Comparison of ENCODE assay signal across 8 mouse cellular contexts in genomic region chr2:113828943-113829882, GRCm38 (mm10). TPM values are rescaled to one million over a fixed set of nuclear protein-coding genes. Genes with fewer than 3 reads are reported as not detected.
DNase-seq lines count a peak whose midpoint lies in the region; ATAC-seq and TF ChIP-seq lines count a peak whose summit lies in the region.

Scg5 (minus strand) TSS chr2:113829121.

- peak within 1 kb of the TSS; percentile 91 for H3K9ac ChIP-seq in forebrain, embryonic 16.5 days (replicated peaks; ENCODE audit: low read depth, low read length)
- H3K9ac ChIP-seq in hindbrain, postnatal 0 days (replicated peaks; ENCODE audit: low read length): peak within 1 kb of the TSS; percentile 66

- no peaks in the 10 kb centered on the region; the same call in 1 of the 2 replicates for H3K36me3 ChIP-seq in forebrain, embryonic 16.5 days (ENCODE audit: control insufficient read depth, insufficient read depth)
- peaks cover 5% of the 10 kb centered on the region; the same call in 1 of the 2 replicates for H3K36me3 ChIP-seq in hindbrain, postnatal 0 days (ENCODE audit: insufficient read depth, low read length)

- ATAC-seq in cerebellum, adult (ENCODE audit: insufficient number of reproducible peaks, low FRiP score, low TSS enrichment): peak; percentile 95
- ATAC-seq in forebrain, embryonic 16.5 days: peak; percentile 95
- peak; percentile 97 for ATAC-seq in hindbrain, postnatal 0 days

- TF ChIP-seq CTCF in hindbrain, postnatal 0 days (IDR thresholded peaks at IDR 0.05; ENCODE audit: low read depth): 0 out of 2 replicates have a peak, but pooled peaks have one; percentile 6

- H3K4me1 ChIP-seq in forebrain, embryonic 16.5 days (replicated peaks; ENCODE audit: control insufficient read depth, insufficient read depth, low read length): peaks cover 40% of the 10 kb centered on the region
- H3K4me1 ChIP-seq in hindbrain, postnatal 0 days (ENCODE audit: insufficient read depth, low read length): peaks cover 21% of the 10 kb centered on the region

- H3K9me3 ChIP-seq in forebrain, embryonic 16.5 days (ENCODE audit: control insufficient read depth, low read length): no peaks in the 10 kb centered on the region
- no peaks in the 10 kb centered on the region for H3K9me3 ChIP-seq in hindbrain, postnatal 0 days (ENCODE audit: low read length)

- H3K4me3 ChIP-seq in forebrain, embryonic 16.5 days (replicated peaks; ENCODE audit: low read length): peak within 1 kb of the TSS; percentile 73
- H3K4me3 ChIP-seq in hindbrain, postnatal 0 days (ENCODE audit: low read length): peak within 1 kb of the TSS; percentile 49

- H3K4me2 ChIP-seq in forebrain, embryonic 16.5 days (ENCODE audit: low read length): peak within 1 kb of the TSS; percentile 71
- H3K4me2 ChIP-seq in hindbrain, postnatal 0 days (ENCODE audit: low read depth, low read length): peak within 1 kb of the TSS; percentile 71

- DNase-seq in Muller cell, postnatal 12 days (ENCODE audit: inconsistent ontology term): peak; percentile 94
- DNase-seq in hindbrain, postnatal 0 days (ENCODE audit: low spot score): peak; percentile 96
- peak; percentile 80 for DNase-seq in left cerebral cortex, adult 11 months (ENCODE audit: low spot score)
- DNase-seq in lung, postnatal 14 days: peak; percentile 47
- peak; percentile 92 to 94 for DNase-seq in right cerebral cortex, postnatal 10 days (ENCODE audit: low spot score in 2 of 2)
- DNase-seq in c-Kit-positive CD71-positive TER-119-positive erythroid progenitor cells, embryonic 14.5 days (ENCODE audit: low spot score): no peak

- peak within 1 kb of the TSS; percentile 99 for H3K27ac ChIP-seq in forebrain, embryonic 16.5 days (ENCODE audit: low read length)
- peak within 1 kb of the TSS; percentile 93 for H3K27ac ChIP-seq in hindbrain, postnatal 0 days

- no peaks in the 10 kb centered on the region for H3K27me3 ChIP-seq in forebrain, embryonic 16.5 days (replicated peaks; ENCODE audit: control insufficient read depth, insufficient read depth, low read length)
- H3K27me3 ChIP-seq in hindbrain, postnatal 0 days (ENCODE audit: insufficient read depth, low read length): no peaks in the 10 kb centered on the region

- WGBS in forebrain, embryonic 16.5 days: 9% methylated on average over 23 of the region's 23 CpGs
- WGBS in hindbrain, postnatal 0 days: 12% methylated on average over 23 of the region's 23 CpGs

RNA-seq across cellular contexts. Expression of gene Scg5, which starts in this region (rescaled TPM):
- 205 and 220 TPM in 2 replicates for polyA plus RNA-seq in forebrain, embryonic 16.5 days (2015; fragmentation: Nextera tagmentation; extraction: Ambion mirVana)
- 202 and 203 TPM in 2 replicates for total RNA-seq in hindbrain, postnatal 0 days (2014; rRNA removed)
- 348 and 362 TPM in 2 replicates for polyA plus RNA-seq in hindbrain, postnatal 0 days (2015; fragmentation: Nextera tagmentation; extraction: Ambion mirVana)
